Mouse (Mus musculus) frontal cortex, postnatal 10 days (tissue): ENCODE data around the gene Hfe2.
"Not testable (repeated sequence)": the region's sequence is repeated elsewhere in the genome, so short reads cannot be mapped to it uniquely, and the experiment has no call there.

ENCODE experiments used
- DNase-seq, 2 experiments: peaks; one replicate each; pipeline ENCODE4 v3.0.0; 2022; ENCODE audit warnings: low spot score in 2 of 2, mixed read lengths in 1 of 2

The Hfe2 gene

DNA sequence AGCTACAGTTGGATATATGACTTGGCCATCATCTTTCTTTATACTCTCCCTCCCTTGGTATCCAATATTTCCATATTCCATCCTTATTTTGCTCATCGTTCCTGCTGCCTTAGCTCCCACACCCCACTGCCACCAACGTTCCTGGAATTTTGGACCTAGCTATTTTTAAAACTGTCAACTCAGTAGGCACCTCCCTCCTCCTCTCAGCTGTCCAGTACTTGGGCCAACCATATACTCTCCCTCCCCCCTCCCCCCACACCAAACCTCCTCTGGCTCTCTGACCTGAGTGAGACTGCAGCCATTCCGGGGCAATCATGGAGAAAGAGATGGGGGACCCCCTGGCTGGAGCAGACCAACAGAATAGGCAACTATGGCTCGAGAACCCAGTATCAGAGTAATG lies at the start of gene Hfe2:
Hfe2 (plus strand) TSS at position 259 of the 400 bp plus-strand sequence.
- DNase-seq: no peak

DNA sequence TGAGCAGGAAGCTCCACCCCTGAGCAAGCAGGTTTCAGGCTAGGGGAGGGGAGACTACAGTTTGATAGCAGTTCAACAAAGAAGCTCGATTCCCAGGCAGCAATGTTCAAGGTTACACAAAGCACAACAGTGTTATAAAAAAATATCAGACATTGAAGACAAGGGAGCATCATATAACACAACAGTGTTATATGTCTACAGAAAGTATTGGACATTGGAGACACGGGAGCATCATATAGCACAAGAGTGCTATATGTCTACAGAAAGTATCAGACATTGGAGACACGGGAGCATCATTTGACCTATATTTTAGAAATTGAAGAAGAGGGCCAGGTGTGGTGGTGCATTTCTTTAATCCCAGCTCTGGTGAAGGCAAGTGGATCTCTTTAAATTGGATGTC lies 47.9 kb upstream of the Hfe2 start:
- DNase-seq: no peak

DNA sequence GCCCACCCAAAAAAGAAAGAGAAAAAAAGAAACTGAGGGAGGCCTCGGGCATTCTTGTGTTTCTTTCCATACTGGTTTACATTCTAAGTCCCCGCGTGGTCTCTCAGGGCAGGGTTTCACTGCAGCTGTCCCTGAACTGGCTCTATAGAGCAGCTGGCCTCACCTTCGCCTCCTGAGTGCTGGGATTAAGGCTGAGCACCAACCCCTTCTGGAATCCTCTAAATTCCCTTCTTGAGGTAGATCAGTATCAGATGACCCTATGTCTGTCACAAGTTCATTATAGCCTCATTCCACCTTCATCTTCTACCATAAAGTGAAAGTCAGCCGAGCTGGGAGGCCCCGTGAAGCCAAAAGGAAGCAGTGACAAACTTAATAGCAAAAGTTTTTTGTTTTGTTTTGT lies 47.4 kb upstream of the Hfe2 start:
- DNase-seq: no peak

- DNase-seq: no peak
Observed at GRCm38 (mm10) chr3:96479249-96479648, 45.7 kb upstream of the Hfe2 start.

DNA sequence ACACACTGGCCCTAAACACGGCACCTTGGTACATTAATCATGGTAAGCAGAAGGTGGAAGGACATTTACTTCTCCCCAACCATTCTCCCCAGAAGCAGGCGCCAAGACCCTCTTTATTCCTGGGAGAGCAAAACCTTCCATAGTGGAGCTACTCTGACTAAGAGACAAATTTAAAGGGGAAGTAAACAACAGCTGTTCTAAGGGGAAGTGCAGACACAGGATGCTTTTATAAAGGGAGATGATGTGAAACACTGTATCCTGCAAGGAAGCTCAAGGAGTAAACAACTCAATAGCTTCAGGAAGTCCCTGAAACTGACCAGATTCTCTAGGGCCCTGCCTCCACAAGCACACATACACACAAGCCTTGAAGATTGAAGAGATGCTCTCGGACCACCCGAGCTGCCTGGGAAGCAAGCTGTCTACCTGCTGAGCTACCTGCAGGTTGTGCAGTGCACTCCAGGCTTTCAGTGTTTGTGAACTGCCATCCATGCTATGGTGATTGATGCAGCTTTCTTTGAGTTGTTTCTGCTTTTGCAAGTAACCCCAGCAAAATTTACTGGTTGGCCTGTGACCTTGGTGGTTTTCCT lies 44.2 kb upstream of the Hfe2 start:
- no peak for DNase-seq

DNA sequence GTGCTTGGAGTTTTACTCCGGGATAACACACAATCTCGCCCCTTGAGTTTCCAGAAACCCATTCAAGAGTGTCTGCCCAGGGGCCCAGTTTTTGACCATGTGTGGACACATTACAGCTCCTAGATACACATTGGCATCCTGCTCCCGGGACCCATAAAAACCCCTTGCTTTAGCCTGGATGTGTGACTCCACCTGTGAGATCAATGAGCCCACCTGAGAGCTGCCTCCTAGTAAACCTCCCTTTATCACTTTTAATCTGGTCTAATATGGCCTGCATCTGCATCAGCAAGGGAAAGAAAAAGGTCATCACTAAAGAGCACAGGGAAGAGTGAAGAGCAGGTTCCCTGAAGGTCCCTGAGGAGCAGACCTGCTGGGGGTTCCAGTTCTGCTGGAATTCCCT lies 43.1 kb upstream of the Hfe2 start:
- no peak for DNase-seq

GRCm38 (mm10) chr3:96482451-96482850 lies 42.5 kb upstream of the Hfe2 start:
- DNase-seq: no peak

GRCm38 (mm10) chr3:96483044-96483443 lies 41.9 kb upstream of the Hfe2 start:
- not testable (repeated sequence) for DNase-seq

- no peak for DNase-seq
Observed at GRCm38 (mm10) chr3:96483946-96484345, 41.0 kb upstream of the Hfe2 start.

GRCm38 (mm10) chr3:96484921-96485320 lies 40.1 kb upstream of the Hfe2 start:
- no peak for DNase-seq

DNA sequence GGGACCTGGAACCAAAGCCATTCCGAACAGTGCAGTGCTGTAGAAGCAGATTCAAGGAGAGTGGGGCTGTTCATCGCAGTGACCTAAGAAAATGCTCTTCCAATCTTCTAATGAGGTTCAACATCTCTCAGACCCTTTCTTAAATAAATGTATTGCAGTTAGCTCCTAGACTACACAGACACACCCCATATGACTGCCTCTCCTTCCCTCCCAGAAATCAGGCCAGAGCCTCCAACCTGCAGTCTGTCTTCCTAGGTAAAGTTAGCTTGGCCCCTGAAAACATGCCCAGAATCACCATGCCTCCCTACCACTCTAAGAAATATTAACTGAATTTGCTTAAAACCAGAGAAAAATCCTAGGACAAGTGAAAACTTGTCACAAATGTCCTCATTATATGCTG lies 39.6 kb upstream of the Hfe2 start:
- DNase-seq: no peak

DNA sequence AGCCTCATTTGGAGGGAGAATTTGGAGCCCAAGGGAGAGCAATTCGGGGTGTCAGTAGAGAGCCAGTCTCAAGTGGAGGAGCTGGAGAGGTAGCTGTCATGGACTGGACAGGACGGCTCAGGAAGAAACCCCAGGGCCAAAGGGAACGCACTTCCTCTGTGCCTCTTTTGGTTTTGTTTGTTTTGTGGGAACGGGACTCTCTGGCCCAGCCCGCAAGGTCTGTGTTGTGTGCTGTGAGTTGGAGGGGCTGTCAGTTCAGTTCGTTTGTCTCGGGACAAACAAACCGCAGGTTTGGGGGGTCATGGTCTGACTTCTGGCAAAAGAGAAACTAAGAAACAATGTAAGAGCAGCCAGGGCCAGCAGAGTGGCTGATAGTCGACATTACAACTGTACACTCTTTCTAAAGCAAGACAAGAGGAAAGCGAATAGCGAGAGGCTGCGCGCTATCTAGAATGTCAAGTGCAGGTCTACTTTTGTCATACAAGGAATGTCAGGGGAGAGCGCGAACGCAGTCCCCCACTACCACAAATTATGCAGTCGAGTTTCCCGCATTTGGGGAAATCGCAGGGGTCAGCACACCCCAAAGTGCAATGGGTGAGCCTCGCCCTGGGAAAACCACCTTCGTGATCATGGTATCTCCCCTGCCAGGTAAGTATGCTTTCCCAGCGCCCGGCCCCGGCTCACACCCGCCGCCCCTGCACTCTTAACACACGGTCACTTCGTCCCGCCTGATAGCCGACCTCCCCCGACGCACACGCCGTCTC lies 38.7 kb upstream of the Hfe2 start:
- not testable (repeated sequence) for DNase-seq

DNA sequence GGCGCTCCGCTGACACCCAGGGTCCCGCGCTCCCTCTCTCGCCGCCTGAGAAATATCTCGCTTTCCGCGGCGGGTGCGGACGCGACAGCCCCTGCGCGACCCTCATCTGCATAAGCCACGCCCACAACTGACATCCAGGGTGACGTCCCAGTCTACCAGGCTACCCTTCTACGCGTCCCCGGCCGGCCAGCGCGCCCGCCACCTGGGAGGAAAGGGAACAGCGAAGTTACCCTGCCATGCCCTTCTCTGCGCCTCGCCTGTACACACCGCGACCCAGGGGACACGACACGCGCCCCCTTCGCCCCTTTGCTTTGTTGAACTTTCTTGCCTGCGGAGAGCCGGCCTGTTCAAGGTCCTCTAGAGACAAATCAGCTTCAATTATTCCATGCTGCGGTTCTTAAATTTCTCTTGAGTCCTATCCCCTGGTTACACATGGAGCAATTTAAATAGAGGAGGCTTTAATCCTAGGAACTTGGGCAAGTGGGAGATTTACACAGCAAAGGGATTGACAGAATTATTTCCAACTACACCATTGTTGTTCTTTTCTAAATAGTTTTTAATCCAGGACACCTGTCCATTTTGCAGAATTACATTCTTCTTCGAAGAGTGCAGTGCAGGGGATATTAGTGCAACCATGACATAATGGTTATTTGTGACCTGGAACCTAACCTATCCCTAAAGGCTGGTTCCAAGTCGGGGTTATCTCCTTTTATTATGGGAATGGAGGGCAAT lies 38.0 kb upstream of the Hfe2 start:
- DNase-seq: not testable (repeated sequence)

- DNase-seq: no peak
Observed at GRCm38 (mm10) chr3:96487596-96488289, 37.2 kb upstream of the Hfe2 start.

DNA sequence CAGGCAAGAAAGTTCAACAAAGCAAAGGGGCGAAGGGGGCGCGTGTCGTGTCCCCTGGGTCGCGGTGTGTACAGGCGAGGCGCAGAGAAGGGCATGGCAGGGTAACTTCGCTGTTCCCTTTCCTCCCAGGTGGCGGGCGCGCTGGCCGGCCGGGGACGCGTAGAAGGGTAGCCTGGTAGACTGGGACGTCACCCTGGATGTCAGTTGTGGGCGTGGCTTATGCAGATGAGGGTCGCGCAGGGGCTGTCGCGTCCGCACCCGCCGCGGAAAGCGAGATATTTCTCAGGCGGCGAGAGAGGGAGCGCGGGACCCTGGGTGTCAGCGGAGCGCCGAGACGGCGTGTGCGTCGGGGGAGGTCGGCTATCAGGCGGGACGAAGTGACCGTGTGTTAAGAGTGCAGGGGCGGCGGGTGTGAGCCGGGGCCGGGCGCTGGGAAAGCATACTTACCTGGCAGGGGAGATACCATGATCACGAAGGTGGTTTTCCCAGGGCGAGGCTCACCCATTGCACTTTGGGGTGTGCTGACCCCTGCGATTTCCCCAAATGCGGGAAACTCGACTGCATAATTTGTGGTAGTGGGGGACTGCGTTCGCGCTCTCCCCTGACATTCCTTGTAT lies 36.6 kb upstream of the Hfe2 start:
- not testable (repeated sequence) for DNase-seq

- DNase-seq: not testable (repeated sequence)
Observed at GRCm38 (mm10) chr3:96488907-96489629, 35.9 kb upstream of the Hfe2 start.

GRCm38 (mm10) chr3:96489636-96490035 lies 35.3 kb upstream of the Hfe2 start:
- DNase-seq: not testable (repeated sequence)

DNA sequence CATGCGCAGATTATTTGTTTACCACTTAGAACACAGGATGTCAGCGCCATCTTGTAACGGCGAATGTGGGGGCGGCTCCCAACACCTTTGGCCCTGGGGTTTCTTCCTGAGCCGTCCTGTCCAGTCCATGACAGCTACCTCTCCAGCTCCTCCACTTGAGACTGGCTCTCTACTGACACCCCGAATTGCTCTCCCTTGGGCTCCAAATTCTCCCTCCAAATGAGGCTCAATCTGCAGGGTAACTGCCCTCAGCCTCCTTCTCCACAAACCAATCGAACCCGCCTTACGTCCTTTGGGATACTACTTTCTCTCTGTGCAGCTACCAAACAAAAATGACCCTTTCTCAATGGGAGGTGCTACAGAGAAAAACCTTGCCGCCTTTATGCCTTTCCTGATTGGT lies 30.5 kb upstream of the Hfe2 start:
- DNase-seq: not testable (repeated sequence)

DNA sequence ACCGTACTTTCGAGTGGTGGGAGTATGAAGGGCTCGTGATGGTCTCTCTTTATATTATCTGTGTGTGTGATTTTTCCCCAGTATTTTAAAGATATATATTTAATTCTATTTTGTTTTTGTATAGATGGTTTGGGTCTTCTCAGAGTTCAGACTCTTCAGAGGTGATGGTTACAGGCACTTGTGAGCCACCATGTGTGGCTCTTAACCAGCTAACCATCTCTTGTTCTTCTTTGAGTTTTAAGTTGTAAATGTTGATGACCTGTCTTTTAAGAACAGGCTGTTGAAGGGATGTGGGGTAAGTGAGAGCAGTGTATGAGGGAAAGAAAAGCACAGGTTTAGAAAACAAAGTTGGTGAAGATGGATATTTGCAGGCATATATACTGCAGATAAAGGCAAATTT lies 30.1 kb upstream of the Hfe2 start:
- DNase-seq: no peak

GRCm38 (mm10) chr3:96495490-96496210 lies 29.3 kb upstream of the Hfe2 start:
- no peak for DNase-seq
